Mouse (Mus musculus): ENCODE data around the gene Gm15737. TPM values are rescaled to one million over a fixed set of nuclear protein-coding genes. Genes with fewer than 3 reads are reported as not detected.
A peak's percentile ranks its signal among the peaks of the same experiment; 100 is the strongest.

The Gm15737 gene
- total and polyA plus RNA-seq, 2 experiments from 2014 or later, result not detected

DNA sequence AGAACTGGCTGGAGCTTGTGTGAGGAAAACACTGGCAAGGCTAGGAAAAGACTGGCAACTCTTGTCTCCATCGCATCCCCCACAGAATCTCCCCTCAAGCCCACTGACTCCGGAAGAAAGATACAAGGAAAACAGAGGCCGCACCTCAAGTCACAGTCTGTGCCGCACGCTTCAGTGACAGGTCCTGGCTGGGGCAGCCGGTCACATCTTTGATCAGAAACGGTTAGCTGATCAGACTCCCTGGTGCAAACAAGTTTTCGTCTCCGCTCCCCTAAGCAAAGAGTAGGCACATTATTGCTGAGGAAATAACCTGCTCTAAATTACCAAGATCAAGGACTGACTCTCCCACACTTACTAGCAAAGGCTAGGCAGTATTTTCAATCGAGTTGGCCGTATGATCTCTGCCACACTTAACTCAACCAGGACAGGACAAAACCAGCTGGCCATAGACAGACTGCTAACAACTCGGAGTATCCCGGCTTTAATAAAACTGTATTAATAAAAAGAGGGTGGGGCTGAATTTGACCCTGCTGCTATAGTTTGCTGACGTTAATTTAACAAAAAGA is 10.6 kb downstream of the Gm15737 start:
- no peaks in the 10 kb centered on the region for H3K27me3 ChIP-seq (ENCODE audit: insufficient read depth, low read length)
- H3K4me1 ChIP-seq (ENCODE audit: insufficient read depth, low read length), result 0 out of 2 replicates have a peak, but pooled peaks cover 3% of the 10 kb centered on the region
- TF ChIP-seq CTCF (IDR thresholded peaks at IDR 0.05; ENCODE audit: low read depth), result no peak
- no peaks in the 10 kb centered on the region for H3K9me3 ChIP-seq (ENCODE audit: low read length)
- WGBS, result 73% methylated on average over 14 of the region's 14 CpGs
- no peak overlapping the region for H3K27ac ChIP-seq
- no peak for DNase-seq (ENCODE audit: low spot score)
- no peak overlapping the region for H3K4me3 ChIP-seq (ENCODE audit: low read length)
- H3K9ac ChIP-seq (replicated peaks; ENCODE audit: low read length), result no peak overlapping the region
- H3K4me2 ChIP-seq (ENCODE audit: low read depth, low read length), result no peak overlapping the region
- no peak for ATAC-seq
- no peaks in the 10 kb centered on the region for H3K36me3 ChIP-seq (ENCODE audit: insufficient read depth, low read length)

DNA sequence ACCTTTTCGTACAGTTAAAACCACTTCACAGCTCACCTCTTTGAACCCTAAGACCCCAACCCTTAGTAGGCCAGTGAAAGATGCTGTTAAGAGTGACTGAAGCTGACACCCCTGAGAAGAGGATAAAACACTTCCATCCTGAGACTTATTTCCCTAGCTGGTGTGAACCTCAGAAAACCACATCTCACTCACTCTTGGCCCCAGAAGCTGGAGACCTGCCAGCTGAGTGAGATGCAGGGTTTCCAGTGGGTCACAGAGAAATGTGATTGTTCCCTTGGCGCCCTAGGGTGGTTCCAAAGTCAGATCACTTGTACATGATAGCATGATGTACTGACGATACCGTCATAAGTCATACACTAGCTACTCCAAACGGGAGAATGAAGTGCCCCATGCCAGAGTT is 13.3 kb downstream of the Gm15737 start:
- Histone ChIP-seq H3K27ac (no peak overlapping the region), H3K4me3 (ENCODE audit: low read length) (no peak overlapping the region), H3K4me2 (ENCODE audit: low read depth, low read length) (no peak overlapping the region), H3K27me3 (ENCODE audit: insufficient read depth, low read length) (no peaks in the 10 kb centered on the region), H3K4me1 (ENCODE audit: insufficient read depth, low read length) (0 out of 2 replicates have a peak, but pooled peaks cover 3% of the 10 kb centered on the region), H3K36me3 (ENCODE audit: insufficient read depth, low read length) (no peaks in the 10 kb centered on the region), H3K9me3 (ENCODE audit: low read length) (no peaks in the 10 kb centered on the region), H3K9ac (replicated peaks; ENCODE audit: low read length) (no peak overlapping the region)
- DNase-seq (ENCODE audit: low spot score), result no peak
- 81% methylated on average over 5 of the region's 5 CpGs for WGBS
- ATAC-seq, result no peak
- no peak for TF ChIP-seq CTCF (IDR thresholded peaks at IDR 0.05; ENCODE audit: low read depth)

GRCm38 (mm10) chr6:92883131-92883900 is 14.2 kb downstream of the Gm15737 start:
- H3K4me3 ChIP-seq (ENCODE audit: low read length), result no peak overlapping the region
- no peaks in the 10 kb centered on the region for H3K27me3 ChIP-seq (ENCODE audit: insufficient read depth, low read length)
- H3K9me3 ChIP-seq (ENCODE audit: low read length), result no peaks in the 10 kb centered on the region
- 41% methylated on average over 9 of the region's 9 CpGs for WGBS
- H3K27ac ChIP-seq, result no peak overlapping the region
- H3K4me1 ChIP-seq (ENCODE audit: insufficient read depth, low read length), result 0 out of 2 replicates have a peak, but pooled peaks cover 3% of the 10 kb centered on the region
- no peak overlapping the region for H3K9ac ChIP-seq (replicated peaks; ENCODE audit: low read length)
- TF ChIP-seq CTCF (IDR thresholded peaks at IDR 0.05; ENCODE audit: low read depth), result no peak
- no peaks in the 10 kb centered on the region for H3K36me3 ChIP-seq (ENCODE audit: insufficient read depth, low read length)
- ATAC-seq, result no peak
- no peak overlapping the region for H3K4me2 ChIP-seq (ENCODE audit: low read depth, low read length)
- DNase-seq (ENCODE audit: low spot score), result peak; percentile 25

DNA sequence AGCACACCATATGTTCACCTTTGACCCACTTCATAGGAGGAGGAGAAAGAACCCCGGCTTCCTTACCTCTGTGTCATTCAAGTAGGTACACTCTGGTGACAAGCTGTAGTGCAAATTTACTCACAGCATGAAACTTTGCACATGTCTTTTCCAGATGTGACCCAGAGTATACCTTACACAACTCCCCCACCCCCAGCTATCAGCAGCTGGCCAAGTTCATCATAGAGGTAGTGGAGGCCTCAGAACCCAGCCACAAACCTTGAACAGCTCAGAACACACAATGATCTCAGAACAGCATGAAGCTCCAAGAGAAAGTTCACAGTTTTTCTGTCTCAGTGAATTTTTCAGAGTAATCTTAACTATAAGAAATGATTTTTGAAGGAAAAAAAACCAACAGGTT is 22.4 kb downstream of the Gm15737 start:
- H3K36me3 ChIP-seq (ENCODE audit: insufficient read depth, low read length), result no peaks in the 10 kb centered on the region
- no peak overlapping the region for H3K27ac ChIP-seq
- H3K4me1 ChIP-seq (ENCODE audit: insufficient read depth, low read length), result no peaks in the 10 kb centered on the region
- H3K9ac ChIP-seq (replicated peaks; ENCODE audit: low read length), result no peak overlapping the region
- no peak overlapping the region for H3K4me2 ChIP-seq (ENCODE audit: low read depth, low read length)
- H3K4me3 ChIP-seq (ENCODE audit: low read length), result no peak overlapping the region
- H3K9me3 ChIP-seq (ENCODE audit: low read length), result no peaks in the 10 kb centered on the region
- WGBS, result 83% methylated on average over 1 of the region's 1 CpGs
- TF ChIP-seq CTCF (IDR thresholded peaks at IDR 0.05; ENCODE audit: low read depth), result no peak
- ATAC-seq (no peak), DNase-seq (ENCODE audit: low spot score) (no peak)
- H3K27me3 ChIP-seq (ENCODE audit: insufficient read depth, low read length), result no peaks in the 10 kb centered on the region

GRCm38 (mm10) chr6:92904037-92904436 is 34.9 kb downstream of the Gm15737 start:
- H3K9me3 ChIP-seq (ENCODE audit: low read length), result no peaks in the 10 kb centered on the region
- ATAC-seq (no peak), DNase-seq (ENCODE audit: low spot score) (no peak)
- H3K9ac ChIP-seq (replicated peaks; ENCODE audit: low read length), result no peak overlapping the region
- H3K4me3 ChIP-seq (ENCODE audit: low read length), result no peak overlapping the region
- 84% methylated on average over 1 of the region's 1 CpGs for WGBS
- no peak overlapping the region for H3K4me2 ChIP-seq (ENCODE audit: low read depth, low read length)
- no peaks in the 10 kb centered on the region for H3K4me1 ChIP-seq (ENCODE audit: insufficient read depth, low read length)
- H3K36me3 ChIP-seq (ENCODE audit: insufficient read depth, low read length), result no peaks in the 10 kb centered on the region
- H3K27ac ChIP-seq, result no peak overlapping the region
- H3K27me3 ChIP-seq (ENCODE audit: insufficient read depth, low read length), result no peaks in the 10 kb centered on the region
- TF ChIP-seq CTCF (IDR thresholded peaks at IDR 0.05; ENCODE audit: low read depth), result no peak

- 71% methylated on average over 2 of the region's 2 CpGs for WGBS
- Histone ChIP-seq H3K9ac (replicated peaks; ENCODE audit: low read length) (no peak overlapping the region), H3K4me2 (ENCODE audit: low read depth, low read length) (no peak overlapping the region), H3K36me3 (ENCODE audit: insufficient read depth, low read length) (no peaks in the 10 kb centered on the region), H3K4me3 (ENCODE audit: low read length) (no peak overlapping the region), H3K9me3 (ENCODE audit: low read length) (no peaks in the 10 kb centered on the region), H3K4me1 (ENCODE audit: insufficient read depth, low read length) (no peaks in the 10 kb centered on the region), H3K27me3 (ENCODE audit: insufficient read depth, low read length) (no peaks in the 10 kb centered on the region), H3K27ac (no peak overlapping the region)
- no peak for TF ChIP-seq CTCF (IDR thresholded peaks at IDR 0.05; ENCODE audit: low read depth)
- no peak for DNase-seq (ENCODE audit: low spot score)
- ATAC-seq, result no peak
These were observed 35.3 kb downstream of the Gm15737 start for GRCm38 (mm10) chr6:92904491-92904890.

- H3K27ac ChIP-seq, result no peak overlapping the region
- no peaks in the 10 kb centered on the region for H3K9me3 ChIP-seq (ENCODE audit: low read length)
- H3K27me3 ChIP-seq (ENCODE audit: insufficient read depth, low read length), result no peaks in the 10 kb centered on the region
- H3K36me3 ChIP-seq (ENCODE audit: insufficient read depth, low read length), result no peaks in the 10 kb centered on the region
- H3K4me3 ChIP-seq (ENCODE audit: low read length), result no peak overlapping the region
- H3K4me2 ChIP-seq (ENCODE audit: low read depth, low read length), result no peak overlapping the region
- H3K9ac ChIP-seq (replicated peaks; ENCODE audit: low read length), result no peak overlapping the region
- TF ChIP-seq CTCF (IDR thresholded peaks at IDR 0.05; ENCODE audit: low read depth), result no peak
- WGBS, result 32% methylated on average over 5 of the region's 5 CpGs
- ATAC-seq, result no peak
- no peak for DNase-seq (ENCODE audit: low spot score)
- H3K4me1 ChIP-seq (ENCODE audit: insufficient read depth, low read length), result no peaks in the 10 kb centered on the region
These were observed 36.8 kb downstream of the Gm15737 start for GRCm38 (mm10) chr6:92905922-92906321.
